Mouse (Mus musculus) ES-Bruce4 (cell line): ENCODE data around the gene Ssrp1.

Experiments used
- CTCF ChIP-seq: IDR thresholded peaks from one replicate; pipeline ENCODE4 v1.8.1; 2011; ENCODE audit warnings: low read depth, low read length
- POLR2A ChIP-seq: IDR thresholded peaks from one replicate; pipeline ENCODE4 v1.8.1; 2011; ENCODE audit warnings: low read length; ENCODE audit not compliant: insufficient read depth

DNA sequence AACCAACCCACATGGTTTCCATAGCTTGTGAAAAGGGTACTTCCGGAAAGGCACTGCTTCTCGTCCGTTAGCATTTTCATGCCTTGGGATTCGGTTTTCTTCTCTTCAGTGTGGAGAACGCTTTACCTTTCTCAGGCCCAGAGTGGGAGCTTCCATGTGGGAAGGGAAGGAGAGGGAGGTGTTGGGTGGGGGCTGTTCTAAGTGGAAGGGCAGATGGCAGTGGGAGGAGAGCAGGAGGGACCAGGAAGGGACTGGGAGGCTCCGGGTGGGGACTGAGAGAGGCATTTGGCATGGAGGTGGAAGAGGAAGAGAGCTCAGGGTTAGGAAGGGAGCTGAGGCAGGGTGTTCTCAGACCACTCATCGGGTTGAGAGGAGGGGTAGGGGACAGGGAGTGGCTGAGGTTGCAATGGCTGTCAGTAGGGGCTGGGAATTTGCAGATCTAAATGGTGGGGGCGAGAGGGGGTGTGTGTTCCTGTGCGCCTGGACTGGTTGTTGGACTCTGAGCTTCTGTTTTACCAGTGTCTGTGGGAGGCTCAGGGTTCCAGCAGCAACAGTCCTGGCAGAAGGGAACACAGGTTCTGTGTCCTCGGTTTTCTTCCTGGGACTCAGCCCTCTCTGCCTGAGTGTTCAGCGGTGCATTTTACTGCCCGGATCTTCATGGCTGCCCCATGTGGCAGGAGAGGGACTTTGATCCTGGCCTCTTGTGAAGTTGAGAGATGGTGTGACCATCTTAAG, 28.3 kb downstream of the Ssrp1 start:
- no peak for TF ChIP-seq CTCF
- no peak for TF ChIP-seq POLR2A
